Mouse (Mus musculus) CH12.LX (cell line): ENCODE results near the gene Olfr159. TPM values are rescaled to one million over a fixed set of nuclear protein-coding genes. Genes with fewer than 3 reads are reported as not detected.

Experiments
- DNase-seq: peaks from one replicate; pipeline ENCODE4 v3.0.0-alpha.2; 2013; ENCODE audit errors: extremely low read depth
- H3K27ac ChIP-seq: 2 replicates; pipeline ENCODE4 v1.5.1; 2012; ENCODE audit warnings: low read depth, mild to moderate bottlenecking, control low read depth, moderate library complexity; ENCODE audit not compliant: insufficient read depth
- H3K27me3 ChIP-seq: replicated peaks from 2 replicates; pipeline ENCODE3; 2012; ENCODE audit warnings: inconsistent platforms
- H3K36me3 ChIP-seq, 2 experiments: replicated peaks in 1 of 2; 2 replicates each; pipeline versions ENCODE3 to v1.6.1; 2012; ENCODE audit warnings: inconsistent platforms in 1 of 2, low read length in 1 of 2, mild to moderate bottlenecking in 1 of 2, mixed read lengths in 1 of 2, moderate library complexity in 1 of 2; ENCODE audit not compliant: control insufficient read depth in 1 of 2, insufficient read depth in 1 of 2
- H3K4me1 ChIP-seq, 2 experiments: 2 replicates each; pipeline ENCODE4 v1.6.1; 2012; ENCODE audit warnings: inconsistent platforms in 1 of 2, moderate library complexity in 1 of 2; ENCODE audit not compliant: insufficient read depth in 2 of 2, control insufficient read depth in 1 of 2
- H3K4me2 ChIP-seq: 2 replicates; pipeline ENCODE4 v1.6.1; 2012; ENCODE audit warnings: low read depth, mild to moderate bottlenecking, control low read depth; ENCODE audit not compliant: poor library complexity, insufficient read depth, severe bottlenecking
- H3K4me3 ChIP-seq, 3 experiments: fragments of 150-350 bp in 1 of 3; sonication (generic) in 1 of 3; replicated peaks in 1 of 3; 2 replicates each; pipeline versions ENCODE3 to v1.5.1; 2011 to 2012; ENCODE audit warnings: low read depth in 2 of 3, low read length in 2 of 3, mild to moderate bottlenecking in 2 of 3, moderate library complexity in 2 of 3, control low read depth in 1 of 3, improper control_type of control experiment in 1 of 3, inconsistent platforms in 1 of 3, mixed read lengths in 1 of 3; ENCODE audit not compliant: poor library complexity in 1 of 3
- H3K79me2 ChIP-seq: replicated peaks from 2 replicates; pipeline ENCODE4 v1.6.1; 2012; ENCODE audit warnings: mild to moderate bottlenecking, moderate library complexity; ENCODE audit not compliant: control insufficient read depth, poor library complexity, insufficient read depth, severe bottlenecking; ENCODE audit errors: extremely low read depth
- H3K9ac ChIP-seq: 2 replicates; pipeline ENCODE4 v1.6.1; 2012; ENCODE audit warnings: low read depth, mild to moderate bottlenecking, control low read depth, moderate library complexity; ENCODE audit not compliant: insufficient read depth
- H3K9me3 ChIP-seq: replicated peaks from 2 replicates; pipeline ENCODE3; 2012; ENCODE audit warnings: low read length, inconsistent platforms, mixed read lengths
- CTCF ChIP-seq, 2 experiments: IDR thresholded peaks in 1 of 2; conservative IDR thresholded peaks in 1 of 2; 2 replicates each; pipeline ENCODE4 v1.5.1; 2011 to 2012; ENCODE audit warnings: low read depth in 2 of 2, low read length in 2 of 2, improper control_type of control experiment in 1 of 2, inconsistent platforms in 1 of 2, mild to moderate bottlenecking in 1 of 2, moderate library complexity in 1 of 2
- E2F4 ChIP-seq: IDR thresholded peaks from 2 replicates; pipeline ENCODE4 v1.6.1; 2011; ENCODE audit warnings: low read depth, low read length, improper control_type of control experiment; ENCODE audit not compliant: insufficient replicate concordance
- JUND ChIP-seq: conservative IDR thresholded peaks from 2 replicates; pipeline ENCODE4 v1.6.1; 2011; ENCODE audit warnings: low read depth, low read length, improper control_type of control experiment
- MAFK ChIP-seq: IDR thresholded peaks from 2 replicates; pipeline ENCODE4 v1.6.1; 2011; ENCODE audit warnings: low read length, improper control_type of control experiment; ENCODE audit not compliant: insufficient replicate concordance
- MAZ ChIP-seq: IDR thresholded peaks from 2 replicates; pipeline ENCODE4 v1.6.1; 2012; ENCODE audit warnings: low read depth, mild to moderate bottlenecking, inconsistent platforms, low read length, improper control_type of control experiment, moderate library complexity
- MYC ChIP-seq: IDR thresholded peaks from 2 replicates; pipeline ENCODE4 v1.6.1; 2011; ENCODE audit warnings: low read depth, mild to moderate bottlenecking, improper control_type of control experiment, low read length
- POLR2AphosphoS2 ChIP-seq: IDR thresholded peaks from 2 replicates; pipeline ENCODE4 v1.6.1; 2011; ENCODE audit warnings: low read depth, low read length, improper control_type of control experiment
- RAD21 ChIP-seq: IDR thresholded peaks from 2 replicates; pipeline ENCODE4 v1.6.1; 2011; ENCODE audit warnings: low read depth, mild to moderate bottlenecking, low read length, improper control_type of control experiment, moderate library complexity
- SMC3 ChIP-seq: IDR thresholded peaks from 2 replicates; pipeline ENCODE4 v1.6.1; 2011; ENCODE audit warnings: low read depth, low read length, improper control_type of control experiment
- USF1 ChIP-seq: IDR thresholded peaks from 2 replicates; pipeline ENCODE4 v1.6.1; 2014; ENCODE audit warnings: low read depth, mild to moderate bottlenecking, inconsistent platforms, low read length, improper control_type of control experiment
- dilution Hi-C: fragments of 300-500 bp; cut with MboI; formaldehyde crosslinking; loops from 2 replicates; pipeline ENCODE4 v1.14.3; 2020; ENCODE audit warnings: low sequenced_read_pairs; ENCODE audit not compliant: extremely low pct_unique_long_range_greater_than_20kb, extremely low pct_ligation_motif_present
- in situ Hi-C: fragments of 300-500 bp; cut with MboI; formaldehyde crosslinking; loops from 3 replicates; pipeline ENCODE4 v1.14.3; 2019; ENCODE audit warnings: low sequenced_read_pairs, low pct_ligation_motif_present, low pct_unique_long_range_greater_than_20kb, mixed read lengths
- polyA plus RNA-seq: library from polyadenylated mRNA; unstranded; fragments of >175 nt; gene quantifications from 2 replicates; pipeline ENCODE4 v1.2.1, GENCODE M21; 2012; ENCODE audit warnings: low read depth; ENCODE audit not compliant: insufficient read length
- total RNA-seq, 2 experiments: library from RNA; depleted of rRNA; stranded (reverse); fragments of 300-350 nt in 1 of 2; fragments of >200 nt in 1 of 2; gene quantifications; 2 replicates each; pipeline ENCODE4 v1.2.3; 2012 to 2014

The Olfr159 gene
- total and polyA plus RNA-seq, 3 experiments: not detected

DNA sequence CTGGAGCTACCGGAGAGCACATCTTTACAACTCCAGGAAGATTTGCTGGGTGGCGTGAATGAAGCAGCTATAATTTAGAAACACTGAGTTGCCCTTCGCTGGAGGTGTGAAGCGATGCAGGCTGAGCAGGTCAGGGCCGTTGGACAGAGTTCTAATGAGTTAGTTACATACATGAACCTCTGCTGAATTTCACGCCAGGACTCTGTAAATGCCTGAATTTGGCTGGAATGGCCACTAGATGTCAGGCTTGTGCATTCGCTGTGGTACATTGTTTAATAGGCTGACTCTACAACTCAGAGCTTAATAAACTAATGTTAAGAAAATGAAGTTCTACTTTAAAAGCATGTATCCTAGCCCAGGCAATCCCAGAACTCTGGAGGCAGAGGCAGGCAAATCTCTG lies 7.4 kb downstream of the Olfr159 start:
- no peak overlapping the region for H3K9ac ChIP-seq
- peaks cover 51% of the 10 kb centered on the region for H3K27me3 ChIP-seq
- DNase-seq: peak; percentile 39
- no peaks in the 10 kb centered on the region for H3K36me3 ChIP-seq
- in situ Hi-C loops: no loop called here
- TF ChIP-seq RAD21 (peak; percentile 62), CTCF (conservative IDR thresholded peaks at IDR 0.05 in 1 of 2, IDR thresholded peaks at IDR 0.05 in 1 of 2; ENCODE audit: low read depth in 2 of 2, low read length in 2 of 2) (peak; percentile 74 to 79), SMC3 (peak; percentile 66), USF1 (no peak)
- dilution Hi-C loops: no loop called here
- no peak overlapping the region for H3K4me3 ChIP-seq
- no peak overlapping the region for H3K4me2 ChIP-seq
- H3K27ac ChIP-seq: no peak overlapping the region
- peaks cover 0 to 10% of the 10 kb centered on the region in 2 experiments; a peak in 3 of 4 replicates for H3K4me1 ChIP-seq
- peaks cover 12% of the 10 kb centered on the region for H3K9me3 ChIP-seq
- H3K79me2 ChIP-seq: no peaks in the 10 kb centered on the region

DNA sequence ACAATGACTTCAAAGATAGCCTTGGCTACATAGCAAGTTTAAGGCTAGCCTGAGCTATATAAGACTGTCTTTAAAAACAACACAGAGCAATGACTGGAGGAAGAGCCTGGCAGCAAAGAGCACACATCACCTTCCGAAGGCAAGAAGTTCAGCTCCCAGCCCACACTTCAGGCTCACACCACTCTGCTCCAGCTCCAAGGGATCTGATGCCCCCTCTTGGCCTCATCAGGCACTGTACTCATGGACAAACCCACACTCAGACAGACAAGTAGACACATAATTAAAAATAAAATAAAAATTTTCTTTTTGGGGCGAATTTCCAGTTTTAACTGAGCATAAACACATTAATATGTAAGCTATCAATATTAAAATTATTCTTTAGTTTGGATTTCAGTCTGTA lies 9.5 kb downstream of the Olfr159 start:
- peaks cover 48% of the 10 kb centered on the region for H3K27me3 ChIP-seq
- TF ChIP-seq MAFK (no peak), CTCF (conservative IDR thresholded peaks at IDR 0.05 in 1 of 2, IDR thresholded peaks at IDR 0.05 in 1 of 2; ENCODE audit: low read depth in 2 of 2, low read length in 2 of 2) (peak in 1 of 2 experiments; percentile 24; a peak in 1 of 4 replicates), E2F4 (no peak), MYC (no peak), POLR2AphosphoS2 (no peak)
- dilution Hi-C loops: no loop called here

DNA sequence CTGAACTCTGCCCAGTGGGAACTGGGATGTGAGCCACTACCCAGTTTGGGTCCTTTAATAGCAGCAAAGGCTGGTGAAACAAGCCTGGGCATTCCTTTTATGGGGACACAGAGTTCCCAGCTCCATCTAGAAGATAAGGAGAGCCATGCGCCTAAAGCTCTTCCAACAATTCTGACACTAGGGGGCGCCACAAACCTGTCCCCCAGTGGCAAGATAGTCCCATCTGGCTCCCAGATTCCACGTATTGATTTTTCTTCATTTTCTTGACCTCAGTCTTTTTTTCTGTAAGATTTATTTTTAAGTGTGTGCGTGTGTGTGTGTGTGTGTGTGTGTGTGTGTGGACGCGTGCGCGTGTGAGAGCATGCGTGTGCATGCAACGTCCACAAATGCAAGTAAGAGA lies 10.3 kb downstream of the Olfr159 start:
- Histone ChIP-seq H3K79me2 (no peaks in the 10 kb centered on the region), H3K4me2 (0 out of 2 replicates have a peak overlapping the region, but pooled peaks have one; percentile 18), H3K9ac (no peak overlapping the region), H3K27me3 (peaks cover 53% of the 10 kb centered on the region), H3K4me3 (no peak overlapping the region), H3K36me3 (no peaks in the 10 kb centered on the region), H3K27ac (no peak overlapping the region), H3K4me1 (peaks cover 6 to 13% of the 10 kb centered on the region in 2 experiments), H3K9me3 (peaks cover 12% of the 10 kb centered on the region)
- DNase-seq: peak; percentile 21
- dilution Hi-C loops (no loop called here), in situ Hi-C loops (no loop called here)
- TF ChIP-seq MAFK (no peak), CTCF (conservative IDR thresholded peaks at IDR 0.05 in 1 of 2, IDR thresholded peaks at IDR 0.05 in 1 of 2; ENCODE audit: low read depth in 2 of 2, low read length in 2 of 2) (peak; percentile 24 to 56; a peak in 2 of 4 replicates), JUND (no peak), MAZ (no peak), RAD21 (peak; percentile 14)

More for the DNA sequence above, 9.5 kb downstream of the Olfr159 start:
- Histone ChIP-seq H3K9ac (no peak overlapping the region), H3K4me1 (peaks cover 6 to 13% of the 10 kb centered on the region in 2 experiments), H3K27ac (no peak overlapping the region), H3K79me2 (no peaks in the 10 kb centered on the region), H3K4me3 (no peak overlapping the region), H3K4me2 (no peak overlapping the region), H3K36me3 (no peaks in the 10 kb centered on the region), H3K9me3 (peaks cover 12% of the 10 kb centered on the region)
- DNase-seq: no peak
- in situ Hi-C loops: no loop called here
